Mouse (Mus musculus) limb, embryonic 10.5 days (tissue): Measurements from ENCODE around the gene Ankrd33b. TPM values are rescaled to one million over a fixed set of nuclear protein-coding genes. Genes with fewer than 3 reads are reported as not detected.

Experiments used
- DNase-seq: peaks from one replicate; pipeline ENCODE4 v3.0.0-alpha.2; 2017; ENCODE audit warnings: low spot score
- H3K27ac ChIP-seq: fragments of 300-500 bp; sonication (generic); 2 replicates; pipeline ENCODE4 v1.5.1; 2016; ENCODE audit warnings: mild to moderate bottlenecking
- H3K27me3 ChIP-seq: fragments of 300-500 bp; sonication (generic); 2 replicates; pipeline ENCODE4 v1.6.1; 2016; ENCODE audit warnings: low read depth, mild to moderate bottlenecking; ENCODE audit not compliant: poor library complexity, severe bottlenecking
- H3K36me3 ChIP-seq: fragments of 300-500 bp; sonication (generic); 2 replicates; pipeline ENCODE4 v1.6.1; 2016; ENCODE audit warnings: mild to moderate bottlenecking, moderate library complexity
- H3K4me1 ChIP-seq: fragments of 300-500 bp; sonication (generic); 2 replicates; pipeline ENCODE4 v1.6.1; 2016
- H3K4me3 ChIP-seq: fragments of 300-500 bp; sonication (generic); 2 replicates; pipeline ENCODE4 v1.5.1; 2016; ENCODE audit warnings: mild to moderate bottlenecking, moderate library complexity
- H3K9me3 ChIP-seq: fragments of 300-500 bp; sonication (generic); replicated peaks from 2 replicates; pipeline ENCODE4 v1.6.1; 2016; ENCODE audit warnings: mild to moderate bottlenecking
- WGBS: fragments of 180-500 bp; shearing (Covaris S2); methylation state at CpG from one replicate; pipeline ENCODE4 v1.1.7; 2016; 5-methylcytosine and 5-hydroxymethylcytosine counted together
- polyA plus RNA-seq: library from polyadenylated mRNA; unstranded; fragments of >200 nt; fragmentation: Nextera tagmentation; extraction: Ambion mirVana; gene quantifications from 2 replicates; pipeline ENCODE4 v1.2.1, GENCODE M21; 2016

Ankrd33b gene
- polyA plus RNA-seq, 1 experiment from 2014 or later, result 0.39 TPM

- DNase-seq, result no peak
- Histone ChIP-seq H3K4me3 (no peak overlapping the region), H3K4me1 (peaks cover 13% of the 10 kb centered on the region), H3K27me3 (no peaks in the 10 kb centered on the region), H3K36me3 (no peaks in the 10 kb centered on the region), H3K27ac (no peak overlapping the region), H3K9me3 (no peaks in the 10 kb centered on the region)
- WGBS, result 84% methylated on average over 2 of the region's 2 CpGs
These were observed 86.8 kb downstream of the Ankrd33b start for GRCm38 (mm10) chr15:31280683-31281082.

- Histone ChIP-seq H3K4me1 (peaks cover 13% of the 10 kb centered on the region), H3K9me3 (no peaks in the 10 kb centered on the region), H3K36me3 (no peaks in the 10 kb centered on the region), H3K4me3 (no peak overlapping the region), H3K27ac (no peak overlapping the region), H3K27me3 (no peaks in the 10 kb centered on the region)
- no peak for DNase-seq
- 87% methylated on average over 5 of the region's 5 CpGs for WGBS
These were observed 87.5 kb downstream of the Ankrd33b start for GRCm38 (mm10) chr15:31280059-31280458.

- no peak for DNase-seq
- Histone ChIP-seq H3K4me3 (no peak overlapping the region), H3K27me3 (no peaks in the 10 kb centered on the region), H3K9me3 (no peaks in the 10 kb centered on the region), H3K36me3 (no peaks in the 10 kb centered on the region), H3K4me1 (peaks cover 13% of the 10 kb centered on the region), H3K27ac (no peak overlapping the region)
- WGBS, result 81% methylated on average over 6 of the region's 6 CpGs
These were observed 87.9 kb downstream of the Ankrd33b start for GRCm38 (mm10) chr15:31279577-31280004.

- no peak overlapping the region for H3K4me3 ChIP-seq
- H3K27me3 ChIP-seq, result no peaks in the 10 kb centered on the region
- H3K36me3 ChIP-seq, result peaks cover under 1% of the 10 kb centered on the region; the same call in 1 of the 2 replicates
- H3K9me3 ChIP-seq, result no peaks in the 10 kb centered on the region
- peaks cover 13% of the 10 kb centered on the region for H3K4me1 ChIP-seq
- 79% methylated on average over 2 of the region's 2 CpGs for WGBS
- no peak overlapping the region for H3K27ac ChIP-seq
- no peak for DNase-seq
These were observed 88.4 kb downstream of the Ankrd33b start for GRCm38 (mm10) chr15:31279120-31279519.

- Histone ChIP-seq H3K4me1 (peaks cover 13% of the 10 kb centered on the region), H3K36me3 (peaks cover 3% of the 10 kb centered on the region; the same call in 1 of the 2 replicates), H3K27me3 (no peaks in the 10 kb centered on the region), H3K9me3 (no peaks in the 10 kb centered on the region), H3K4me3 (no peak overlapping the region), H3K27ac (no peak overlapping the region)
- no peak for DNase-seq
- 84% methylated on average over 4 of the region's 4 CpGs for WGBS
These were observed 89.4 kb downstream of the Ankrd33b start for GRCm38 (mm10) chr15:31278090-31278489.

- Histone ChIP-seq H3K36me3 (peaks cover 3% of the 10 kb centered on the region; the same call in 1 of the 2 replicates), H3K27ac (no peak overlapping the region), H3K9me3 (no peaks in the 10 kb centered on the region), H3K27me3 (no peaks in the 10 kb centered on the region), H3K4me1 (no peaks in the 10 kb centered on the region), H3K4me3 (no peak overlapping the region)
- 74% methylated on average over 10 of the region's 10 CpGs for WGBS
- DNase-seq, result no peak
These were observed 94.0 kb downstream of the Ankrd33b start for GRCm38 (mm10) chr15:31273509-31273908.

- no peaks in the 10 kb centered on the region for H3K4me1 ChIP-seq
- no peaks in the 10 kb centered on the region for H3K9me3 ChIP-seq
- WGBS, result 87% methylated on average over 7 of the region's 7 CpGs
- no peak overlapping the region for H3K27ac ChIP-seq
- peaks cover 3% of the 10 kb centered on the region; the same call in 1 of the 2 replicates for H3K36me3 ChIP-seq
- no peak for DNase-seq
- no peak overlapping the region for H3K4me3 ChIP-seq
- H3K27me3 ChIP-seq, result no peaks in the 10 kb centered on the region
These were observed 94.8 kb downstream of the Ankrd33b start for GRCm38 (mm10) chr15:31272695-31273094.

- Histone ChIP-seq H3K9me3 (no peaks in the 10 kb centered on the region), H3K27ac (no peak overlapping the region), H3K36me3 (peaks cover 3% of the 10 kb centered on the region; the same call in 1 of the 2 replicates), H3K4me1 (no peaks in the 10 kb centered on the region), H3K4me3 (no peak overlapping the region), H3K27me3 (no peaks in the 10 kb centered on the region)
- WGBS, result 86% methylated on average over 4 of the region's 4 CpGs
- no peak for DNase-seq
These were observed 98.0 kb downstream of the Ankrd33b start for GRCm38 (mm10) chr15:31269558-31269957.

- no peaks in the 10 kb centered on the region for H3K9me3 ChIP-seq
- no peak overlapping the region for H3K27ac ChIP-seq
- 89% methylated on average over 6 of the region's 6 CpGs for WGBS
- H3K36me3 ChIP-seq, result no peaks in the 10 kb centered on the region
- H3K4me1 ChIP-seq, result no peaks in the 10 kb centered on the region
- H3K27me3 ChIP-seq, result no peaks in the 10 kb centered on the region
- H3K4me3 ChIP-seq, result no peak overlapping the region
- no peak for DNase-seq
These were observed 99.4 kb downstream of the Ankrd33b start for GRCm38 (mm10) chr15:31268148-31268547.

- no peaks in the 10 kb centered on the region; the same call in 1 of the 2 replicates for H3K4me1 ChIP-seq
These were observed 101.7 kb downstream of the Ankrd33b start for GRCm38 (mm10) chr15:31265845-31266244.

GRCm38 (mm10) chr15:31265404-31265803, 102.1 kb downstream of the Ankrd33b start:
- Histone ChIP-seq H3K27me3 (no peaks in the 10 kb centered on the region), H3K9me3 (no peaks in the 10 kb centered on the region), H3K4me3 (no peak overlapping the region), H3K27ac (no peak overlapping the region), H3K36me3 (no peaks in the 10 kb centered on the region), H3K4me1 (no peaks in the 10 kb centered on the region; the same call in 1 of the 2 replicates)
- WGBS, result 91% methylated on average over 8 of the region's 8 CpGs
- DNase-seq, result no peak

More at GRCm38 (mm10) chr15:31265845-31266244, 101.7 kb downstream of the Ankrd33b start:
- no peak for DNase-seq
- Histone ChIP-seq H3K4me3 (no peak overlapping the region), H3K27ac (no peak overlapping the region), H3K9me3 (no peaks in the 10 kb centered on the region), H3K36me3 (no peaks in the 10 kb centered on the region), H3K27me3 (no peaks in the 10 kb centered on the region)
- 91% methylated on average over 12 of the region's 12 CpGs for WGBS

GRCm38 (mm10) chr15:31264827-31265226, 102.7 kb downstream of the Ankrd33b start:
- Histone ChIP-seq H3K4me1 (no peaks in the 10 kb centered on the region; the same call in 1 of the 2 replicates), H3K27ac (no peak overlapping the region), H3K9me3 (no peaks in the 10 kb centered on the region), H3K4me3 (no peak overlapping the region), H3K36me3 (no peaks in the 10 kb centered on the region), H3K27me3 (no peaks in the 10 kb centered on the region)
- WGBS, result 26% methylated on average over 6 of the region's 6 CpGs
- peak; percentile 85 for DNase-seq

GRCm38 (mm10) chr15:31262361-31262760, 105.2 kb downstream of the Ankrd33b start:
- Histone ChIP-seq H3K27ac (no peak overlapping the region), H3K9me3 (no peaks in the 10 kb centered on the region), H3K4me1 (peaks cover 16% of the 10 kb centered on the region), H3K4me3 (no peak overlapping the region), H3K36me3 (no peaks in the 10 kb centered on the region), H3K27me3 (no peaks in the 10 kb centered on the region)
- DNase-seq, result no peak
- 70% methylated on average over 9 of the region's 9 CpGs for WGBS

GRCm38 (mm10) chr15:31261094-31261493, 106.4 kb downstream of the Ankrd33b start:
- no peaks in the 10 kb centered on the region for H3K27me3 ChIP-seq
- no peaks in the 10 kb centered on the region for H3K36me3 ChIP-seq
- peaks cover 16% of the 10 kb centered on the region for H3K4me1 ChIP-seq
- H3K4me3 ChIP-seq, result no peak overlapping the region
- no peak for DNase-seq
- H3K9me3 ChIP-seq, result no peaks in the 10 kb centered on the region
- 84% methylated on average over 10 of the region's 10 CpGs for WGBS
- no peak overlapping the region for H3K27ac ChIP-seq
